In genomic region chr16:94526344-94527151, GRCm38 (mm10) we compare ENCODE assay signal across 8 mouse cellular contexts. TPM values are rescaled to one million over a fixed set of nuclear protein-coding genes. Genes with fewer than 3 reads are reported as not detected.
DNase-seq lines count a peak whose midpoint lies in the region; ATAC-seq lines count a peak whose summit lies in the region.

Gene Vps26c, minus strand, starts transcription at chr16:94526830.

- peak; percentile 81 for ATAC-seq in inflammation-experienced regulatory T-cells, adult 6 months
- ATAC-seq in megakaryocyte-erythroid progenitor cell, adult 5-6 weeks (replicated peaks; ENCODE audit: low FRiP score, low TSS enrichment, poor library complexity, severe bottlenecking) = peak; percentile 89

- intact Hi-C loops in gastrocnemius, postnatal 14 days (cut with DNase I; ENCODE audit: low total_unique reads) = loop anchor here (5.0 kb wide), 1 partner anchor 36 kb away; no protein-coding TSS in a partner anchor
- intact Hi-C loops in left cerebral cortex, postnatal 10 days (cut with DNase I) = loop anchor here (1.0 kb wide), 1 partner anchor 42 kb away; no protein-coding TSS in a partner anchor

- DNase-seq in adrenal gland, adult (ENCODE audit: inconsistent age in 2 of 2, low spot score in 1 of 2) = peak; percentile 99
- peak; percentile 96 for DNase-seq in embryo, embryonic 10.5 days (ENCODE audit: low spot score)
- DNase-seq in gastrocnemius, postnatal 14 days = peak; percentile 98
- DNase-seq in left cerebral cortex, postnatal 10 days (ENCODE audit: extremely low spot score in 1 of 2, low spot score in 2 of 2) = peak; percentile 93 to 98
- DNase-seq in right cerebral cortex, postnatal 25 days = peak; percentile 96
- peak; percentile 96 to 97 for DNase-seq in urinary bladder, postnatal 4 days (ENCODE audit: low spot score in 2 of 2)

RNA-seq across cellular contexts. Expression of gene Vps26c, which starts in this region (rescaled TPM):
- total RNA-seq in gastrocnemius, postnatal 14 days (2021) = 10 to 100 TPM; 11.8 to 14.9 TPM
- polyA plus RNA-seq in inflammation-experienced regulatory T-cells, adult 6 months (2017; shearing (Covaris generic)) = 10 to 100 TPM; 75.1 to 91.9 (median 89.0) TPM
- total RNA-seq in left cerebral cortex, postnatal 10 days (2021) = 10 to 100 TPM; 32.8 to 33.0 TPM
- 23.1 and 29.9 TPM in 2 replicates for total RNA-seq in megakaryocyte-erythroid progenitor cell, adult 5-6 weeks (2014; fragmentation: Nextera tagmentation)
- 15.1 and 35.5 TPM in 2 replicates for total RNA-seq in megakaryocyte-erythroid progenitor cell, adult 5-6 weeks (2017)

Comparison
In these comparisons a context has a peak if more than half of its experiments do, and no peak if none do; other contexts are left out.
1. Peak in every context shown above with its lines: DNase-seq and ATAC-seq.